Mouse (Mus musculus) c-Kit-negative CD71-positive TER-119-positive erythroid progenitor cells, embryonic 14.5 days (primary cell): Measurements from ENCODE around the gene Cnn2.
A peak's percentile ranks its signal among the peaks of the same experiment; 100 is the strongest.
"Not testable (repeated sequence)": the region's sequence is repeated elsewhere in the genome, so short reads cannot be mapped to it uniquely, and the experiment has no call there.

Experiments
- DNase-seq: peaks from one replicate; pipeline ENCODE4 v3.0.0-alpha.2; 2013; ENCODE audit warnings: low read depth, low spot score

Gene Cnn2

GRCm38 (mm10) chr10:80039559-80039979 lies 51.2 kb downstream of the Cnn2 start, which contains the start of gene Polr2e:
TSS of gene Polr2e (minus strand) at chr10:80039795.
- DNase-seq: peak; percentile 96

- not testable (repeated sequence) for DNase-seq
Measured at GRCm38 (mm10) chr10:80041409-80042060, 53.2 kb downstream of the Cnn2 start.

- DNase-seq: no peak
Measured at GRCm38 (mm10) chr10:80044087-80044486, 55.7 kb downstream of the Cnn2 start.

GRCm38 (mm10) chr10:80045364-80045763 lies 57.0 kb downstream of the Cnn2 start:
- not testable (repeated sequence) for DNase-seq
